Mouse (Mus musculus): ENCODE measurements around the gene G6pd2.

G6pd2 gene

DNA sequence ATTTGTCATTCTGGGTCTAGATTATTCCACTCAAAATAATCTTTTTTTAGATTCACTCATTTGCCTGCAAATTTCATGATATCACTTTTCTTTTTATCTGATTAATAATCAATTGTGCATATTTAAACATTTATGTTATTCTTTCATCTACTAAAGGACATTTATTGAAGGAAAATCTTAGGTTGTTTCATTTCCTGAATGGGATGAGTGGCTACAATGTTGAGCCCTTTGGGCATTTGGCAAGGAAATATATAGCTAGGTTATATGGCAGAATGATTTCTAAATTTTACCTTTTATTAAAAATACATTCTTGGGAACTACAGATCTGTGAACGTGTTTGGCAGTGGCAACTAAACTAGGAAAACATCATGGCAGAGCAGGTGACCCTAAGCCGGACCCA is at the start of gene G6pd2:
Gene G6pd2, plus strand, starts transcription at position 301 of the 400 bp plus-strand sequence.
- DNase-seq, result no peak

DNA sequence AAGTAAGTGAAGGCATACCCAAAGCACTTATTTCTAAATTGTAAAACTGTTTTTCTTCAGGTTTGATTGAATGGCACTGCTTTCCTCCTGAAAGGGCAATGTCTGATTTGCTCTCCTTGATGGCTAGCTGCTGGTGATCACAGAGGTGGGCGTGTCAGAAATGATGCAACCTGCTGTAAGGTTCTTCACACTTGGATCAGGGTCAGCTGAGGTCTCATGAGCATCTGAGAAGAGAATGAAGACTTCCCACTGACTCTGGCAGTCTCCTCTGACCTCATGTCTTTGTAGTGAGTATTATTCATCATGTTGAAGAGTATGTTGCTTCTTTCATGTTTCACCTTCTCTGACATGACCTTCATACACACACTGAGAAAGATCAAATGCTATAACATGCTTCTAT is 44.4 kb upstream of the G6pd2 start:
- DNase-seq, result no peak

DNA sequence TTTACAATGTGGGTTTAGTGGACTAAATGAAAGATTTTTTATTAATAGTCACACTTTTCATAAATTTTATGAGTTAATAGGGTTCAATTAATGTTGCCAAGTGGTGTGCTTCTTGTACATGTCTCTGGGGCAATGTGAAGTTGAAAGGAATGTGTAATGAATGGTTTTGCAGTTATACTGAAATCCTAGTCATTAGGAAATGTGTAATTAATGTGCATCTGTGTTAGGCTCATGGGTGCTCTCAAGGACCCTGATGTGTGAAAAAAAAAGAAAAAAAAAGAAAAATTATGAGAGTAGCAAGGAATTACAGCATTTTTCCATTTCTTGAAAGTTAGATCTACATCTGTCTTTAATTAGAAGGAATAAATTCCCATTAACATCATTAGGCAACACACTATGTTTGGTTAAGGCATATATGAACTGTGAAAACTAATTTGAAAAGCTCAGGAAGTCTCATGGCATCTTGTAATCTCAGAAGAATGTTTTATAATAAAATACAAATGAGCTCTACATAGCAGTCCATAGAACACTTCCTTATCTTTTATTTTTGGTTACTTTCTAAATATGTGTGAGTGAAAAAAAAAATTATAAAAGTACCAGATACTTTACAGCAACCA is 24.4 kb downstream of the G6pd2 start:
- no peak for DNase-seq

DNA sequence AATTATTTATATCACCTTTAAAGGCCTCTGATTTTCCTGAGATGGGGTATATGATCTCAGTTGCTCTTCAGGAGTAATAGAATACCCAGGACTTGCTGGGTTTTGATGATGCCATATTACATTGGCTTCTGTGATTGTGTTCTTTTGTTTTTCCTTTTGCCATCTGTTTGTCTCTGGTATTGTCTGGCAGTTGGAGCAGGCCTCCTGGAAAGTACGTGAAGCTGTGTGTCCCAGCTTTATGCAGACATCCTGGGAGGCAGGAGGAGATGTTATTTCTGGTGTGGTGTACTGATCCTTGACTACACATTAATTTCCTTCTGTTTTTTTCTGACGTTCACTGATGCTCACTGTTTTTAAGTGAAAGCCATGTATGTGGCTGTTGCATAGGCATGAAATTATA is 35.3 kb downstream of the G6pd2 start:
- DNase-seq, result no peak
